Mouse (Mus musculus) hindbrain, postnatal 0 days (tissue): ENCODE data around the gene Pnrc2. TPM values are rescaled to one million over a fixed set of nuclear protein-coding genes. Genes with fewer than 3 reads are reported as not detected.
A peak's percentile ranks its signal among the peaks of the same experiment; 100 is the strongest.

ENCODE experiments used
- ATAC-seq: fragments of 200-750 bp; cut with Nextera tagmentation; 2 replicates; pipeline ENCODE4 v1.8.0; 2017; ENCODE audit warnings: mild to moderate bottlenecking, moderate TSS enrichment, moderate library complexity
- DNase-seq: peaks from one replicate; pipeline ENCODE4 v3.0.0-alpha.2; 2015; ENCODE audit warnings: low spot score
- H3K27ac ChIP-seq: fragments of 300-500 bp; sonication (generic); 2 replicates; pipeline ENCODE4 v1.5.1; 2014; ENCODE audit warnings: mild to moderate bottlenecking
- H3K27me3 ChIP-seq: fragments of 300-500 bp; sonication (generic); 2 replicates; pipeline ENCODE4 v1.6.1; 2014; ENCODE audit warnings: low read length, mixed read lengths; ENCODE audit not compliant: insufficient read depth
- H3K36me3 ChIP-seq: fragments of 300-500 bp; sonication (generic); 2 replicates; pipeline ENCODE4 v1.6.1; 2014; ENCODE audit warnings: low read length, mixed read lengths; ENCODE audit not compliant: insufficient read depth
- H3K4me1 ChIP-seq: fragments of 300-500 bp; sonication (generic); 2 replicates; pipeline ENCODE4 v1.6.1; 2014; ENCODE audit warnings: antibody characterized with exemption, low read length, mixed read lengths; ENCODE audit not compliant: insufficient read depth
- H3K4me2 ChIP-seq: fragments of 300-500 bp; sonication (generic); 2 replicates; pipeline ENCODE4 v1.6.1; 2014; ENCODE audit warnings: low read depth, mild to moderate bottlenecking, low read length, moderate library complexity, mixed read lengths
- H3K4me3 ChIP-seq: fragments of 300-500 bp; sonication (generic); 2 replicates; pipeline ENCODE4 v1.5.1; 2014; ENCODE audit warnings: low read length
- H3K9ac ChIP-seq: fragments of 300-500 bp; sonication (generic); replicated peaks from 2 replicates; pipeline ENCODE4 v1.6.1; 2014; ENCODE audit warnings: mild to moderate bottlenecking, low read length, moderate library complexity, mixed read lengths
- H3K9me3 ChIP-seq: fragments of 300-500 bp; sonication (generic); 2 replicates; pipeline ENCODE4 v1.6.1; 2016; ENCODE audit warnings: low read length, mixed read lengths
- CTCF ChIP-seq: IDR thresholded peaks from 2 replicates; pipeline ENCODE4 v1.5.1; 2016; ENCODE audit warnings: antibody characterized with exemption, control low read depth, low read depth
- WGBS: fragments of 180-500 bp; shearing (Covaris S2); extraction: QIAGEN DNeasy Blood & Tissue Kit; methylation state at CpG from one replicate; pipeline ENCODE4 v1.1.7; 2014; 5-methylcytosine and 5-hydroxymethylcytosine counted together
- polyA plus RNA-seq: library from polyadenylated mRNA; unstranded; fragments of >200 nt; fragmentation: Nextera tagmentation; extraction: Ambion mirVana; gene quantifications from 2 replicates; pipeline ENCODE4 v1.2.1, GENCODE M21; 2015
- total RNA-seq: library from RNA; depleted of rRNA; stranded (reverse); fragments of >200 nt; gene quantifications from 2 replicates; pipeline ENCODE4 v1.2.3, GENCODE M21; 2014; rRNA removed

Gene Pnrc2
- total RNA-seq (54.9 and 55.0 TPM in 2 replicates), polyA plus RNA-seq (81.7 and 90.4 TPM in 2 replicates)

DNA sequence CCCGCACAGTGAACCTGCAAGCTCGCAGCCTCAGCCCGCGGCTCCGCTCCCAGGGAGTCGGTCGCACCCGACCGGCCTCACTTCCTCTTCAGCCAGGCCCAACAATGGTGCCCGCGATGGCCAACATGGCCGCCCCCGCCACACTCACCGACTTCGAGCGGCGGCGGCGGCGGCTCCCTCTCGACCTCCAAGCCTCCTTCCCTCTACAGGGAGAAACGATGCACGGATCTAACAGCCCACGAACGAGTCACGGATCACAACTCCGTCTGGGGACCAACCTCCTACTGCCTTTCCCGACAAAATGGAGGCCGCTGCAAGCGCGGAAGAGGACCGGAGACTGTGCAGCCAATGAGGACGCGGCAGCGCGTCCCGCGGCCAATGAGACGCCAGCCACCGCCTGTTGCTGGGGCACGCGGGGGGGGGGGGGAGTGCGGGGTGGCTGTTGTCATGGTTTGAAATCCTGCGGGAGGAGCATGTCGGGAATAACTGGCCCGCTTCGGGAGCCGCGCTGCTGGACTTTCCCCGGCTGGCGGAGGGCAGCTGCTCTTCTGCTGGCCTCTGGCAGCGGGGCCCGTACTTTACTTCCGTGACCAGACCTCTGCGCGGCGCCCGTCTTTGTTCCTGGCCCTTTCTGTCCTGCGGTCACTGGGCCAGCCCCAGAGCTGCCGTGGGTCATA is at the start of gene Pnrc2:
Gene Pnrc2 (minus strand): TSS at position 325 of the 677 bp plus-strand sequence.
- Histone ChIP-seq H3K9me3 (no peaks in the 10 kb centered on the region), H3K4me3 (peak within 1 kb of the TSS; percentile 89), H3K9ac (peak within 1 kb of the TSS; percentile 96), H3K36me3 (no peaks in the 10 kb centered on the region), H3K27me3 (no peaks in the 10 kb centered on the region), H3K4me1 (peaks cover 32% of the 10 kb centered on the region), H3K4me2 (peak within 1 kb of the TSS; percentile 85), H3K27ac (peak within 1 kb of the TSS; percentile 100)
- ATAC-seq (peak; percentile 98), DNase-seq (peak; percentile 97)
- WGBS, result under 1% methylated on average over 57 of the region's 60 CpGs
- no peak; the same call in 1 of the 2 replicates for TF ChIP-seq CTCF

DNA sequence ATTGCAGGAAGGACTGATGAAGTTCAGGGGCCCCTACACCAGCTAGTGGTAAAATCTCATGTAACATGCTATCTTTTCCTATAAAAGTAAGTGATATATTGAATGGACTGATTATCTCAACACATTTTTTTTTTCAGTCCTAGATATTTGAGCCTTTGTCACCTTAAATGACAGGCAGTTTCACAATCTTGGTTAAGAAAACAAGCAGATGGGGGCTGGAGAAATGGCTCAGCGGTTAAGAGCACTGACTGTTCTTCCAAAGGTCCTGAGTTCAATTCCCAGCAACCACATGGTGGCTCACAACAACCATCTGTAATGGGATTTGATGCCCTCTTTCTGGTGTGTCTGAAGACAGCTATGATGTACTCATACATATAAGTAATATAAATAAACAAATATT is 48.5 kb upstream of the Pnrc2 start:
- H3K9me3 ChIP-seq, result no peaks in the 10 kb centered on the region
- peaks cover 5% of the 10 kb centered on the region; the same call in 1 of the 2 replicates for H3K4me1 ChIP-seq
- DNase-seq (no peak), ATAC-seq (no peak)
- peaks cover 7% of the 10 kb centered on the region; the same call in 1 of the 2 replicates for H3K36me3 ChIP-seq
- 82% methylated on average over 1 of the region's 1 CpGs for WGBS
- TF ChIP-seq CTCF, result no peak
- H3K4me2 ChIP-seq, result peak overlapping the region; percentile 88
- peak overlapping the region; percentile 51; the same call in 1 of the 2 replicates for H3K4me3 ChIP-seq
- H3K27me3 ChIP-seq, result no peaks in the 10 kb centered on the region
- H3K9ac ChIP-seq, result no peak overlapping the region
- H3K27ac ChIP-seq, result 0 out of 2 replicates have a peak overlapping the region, but pooled peaks have one; percentile 80

DNA sequence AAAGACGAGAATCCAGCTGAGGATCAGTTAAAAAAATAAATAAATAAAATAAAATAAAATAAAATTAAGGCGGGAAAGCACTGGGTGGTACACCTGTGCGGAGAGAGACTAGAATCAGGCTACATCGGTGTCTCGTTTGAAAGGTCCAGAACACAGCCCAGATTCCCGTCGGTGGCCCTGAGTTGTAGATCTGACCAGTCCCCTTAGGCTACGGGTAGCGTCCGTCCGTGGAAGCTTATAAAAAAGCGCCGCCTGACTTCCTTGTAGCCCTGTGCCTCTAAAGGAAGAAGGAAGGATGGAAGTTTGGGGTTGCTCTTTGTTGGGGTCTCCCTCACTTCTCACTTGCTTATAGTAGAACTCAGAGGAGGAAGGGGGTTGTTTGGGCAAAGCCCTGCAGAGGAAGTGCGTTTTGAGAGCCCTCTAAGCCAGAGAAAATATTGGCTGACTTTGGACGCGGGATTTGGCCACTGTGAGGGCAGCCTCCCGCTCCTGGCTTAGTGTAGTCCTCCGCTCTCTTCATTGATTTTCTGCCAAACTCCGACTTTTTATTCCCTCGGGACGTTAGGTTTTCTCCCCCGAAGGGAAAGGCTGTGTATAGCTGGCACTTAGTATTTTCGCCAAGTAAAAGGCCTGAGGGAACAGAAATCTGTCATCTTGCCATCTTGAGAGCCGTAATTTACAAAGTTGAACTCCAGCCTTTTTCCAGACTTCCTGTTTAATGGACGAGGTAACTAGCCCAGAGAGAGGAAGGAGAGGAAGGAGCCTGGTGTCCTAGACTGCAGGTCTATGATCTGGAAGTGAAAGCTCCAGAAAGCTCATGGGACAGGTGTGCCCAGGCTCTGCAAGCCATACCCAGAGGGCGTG is 47.8 kb upstream of the Pnrc2 start:
- TF ChIP-seq CTCF, result no peak
- DNase-seq, result peak; percentile 62
- Histone ChIP-seq H3K36me3 (peaks cover 7% of the 10 kb centered on the region; the same call in 1 of the 2 replicates), H3K27me3 (no peaks in the 10 kb centered on the region), H3K4me1 (peaks cover 5% of the 10 kb centered on the region; the same call in 1 of the 2 replicates), H3K4me3 (peak overlapping the region; percentile 51), H3K9me3 (no peaks in the 10 kb centered on the region), H3K4me2 (peak overlapping the region; percentile 88), H3K27ac (peak overlapping the region; percentile 80), H3K9ac (peak overlapping the region; percentile 62)
- WGBS, result 3% methylated on average over 26 of the region's 26 CpGs
- no peak for ATAC-seq

DNA sequence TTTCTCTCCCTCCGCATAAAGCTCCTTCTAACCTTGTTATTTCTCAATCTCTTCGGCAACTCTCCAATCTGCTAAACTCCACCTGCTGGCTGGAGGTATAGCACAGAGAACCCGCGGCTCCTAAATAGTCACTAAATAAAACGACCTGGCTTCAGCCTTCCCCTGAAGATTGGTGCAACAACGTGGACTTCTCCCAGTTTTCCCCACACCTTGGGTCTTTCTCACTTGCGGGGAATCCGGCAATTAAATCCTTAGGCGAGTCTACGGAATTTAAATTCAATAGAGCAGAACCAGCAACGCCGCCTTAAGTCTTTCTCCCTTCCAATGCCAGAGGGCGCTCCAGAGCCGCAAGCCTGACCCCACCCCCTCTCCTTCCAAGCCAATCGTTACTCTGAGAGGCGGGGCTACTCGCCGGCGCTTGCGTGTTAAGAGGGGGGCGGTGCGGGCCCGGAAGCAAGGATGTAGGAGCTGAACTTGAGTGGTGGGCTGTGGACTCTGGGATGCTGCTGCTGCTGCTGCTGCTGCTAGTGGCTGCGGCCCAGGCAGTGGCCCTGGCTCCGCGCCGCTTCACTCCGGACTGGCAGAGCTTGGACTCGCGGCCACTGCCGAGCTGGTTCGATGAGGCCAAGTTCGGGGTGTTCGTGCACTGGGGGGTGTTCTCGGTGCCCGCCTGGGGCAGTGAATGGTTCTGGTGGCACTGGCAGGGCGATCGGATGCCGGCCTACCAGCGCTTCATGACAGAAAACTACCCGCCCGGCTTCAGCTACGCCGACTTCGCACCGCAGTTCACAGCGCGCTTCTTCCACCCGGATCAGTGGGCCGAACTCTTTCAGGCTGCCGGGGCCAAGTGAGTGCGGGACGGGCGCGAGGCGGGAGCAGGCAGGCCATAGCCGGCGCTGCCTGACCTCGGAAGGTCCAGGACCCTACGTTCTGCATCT is 46.9 kb upstream of the Pnrc2 start, which contains the start of gene Fuca1:
Gene Fuca1 (plus strand): TSS at position 432 of the 938 bp plus-strand sequence.
- 2% methylated on average over 60 of the region's 60 CpGs for WGBS
- Histone ChIP-seq H3K9ac (peak within 1 kb of the TSS; percentile 62), H3K9me3 (no peaks in the 10 kb centered on the region), H3K36me3 (peaks cover 1% of the 10 kb centered on the region; the same call in 1 of the 2 replicates), H3K4me2 (peak within 1 kb of the TSS; percentile 88), H3K4me3 (peak within 1 kb of the TSS; percentile 51), H3K27ac (peak within 1 kb of the TSS; percentile 80), H3K27me3 (no peaks in the 10 kb centered on the region), H3K4me1 (peaks cover 5% of the 10 kb centered on the region; the same call in 1 of the 2 replicates)
- DNase-seq (peak; percentile 98), ATAC-seq (peak; percentile 99)
- TF ChIP-seq CTCF, result peak; percentile 76

DNA sequence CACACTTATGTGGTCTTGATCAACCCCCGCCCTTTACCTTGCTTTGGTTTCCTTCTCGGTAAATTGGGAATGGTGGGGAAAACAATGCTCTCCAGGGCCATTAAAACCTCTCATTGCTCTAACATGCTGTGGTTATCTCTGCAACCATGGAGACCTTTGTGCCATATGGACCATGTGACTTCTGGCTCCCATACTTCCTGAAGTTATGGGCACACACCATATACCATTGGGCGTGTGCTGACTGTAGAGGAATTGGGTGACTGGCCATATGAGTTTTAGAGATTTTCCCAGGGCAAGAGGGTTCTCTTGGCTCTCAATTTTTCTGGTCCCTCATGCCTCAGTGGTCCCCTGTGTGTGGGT is 45.6 kb upstream of the Pnrc2 start:
- H3K27ac ChIP-seq, result no peak overlapping the region
- ATAC-seq (no peak), DNase-seq (no peak)
- 93% methylated on average over 3 of the region's 3 CpGs for WGBS
- no peak for TF ChIP-seq CTCF
- H3K4me1 ChIP-seq, result peaks cover 5% of the 10 kb centered on the region; the same call in 1 of the 2 replicates
- no peak overlapping the region for H3K4me3 ChIP-seq
- no peaks in the 10 kb centered on the region for H3K36me3 ChIP-seq
- no peaks in the 10 kb centered on the region for H3K9me3 ChIP-seq
- no peak overlapping the region for H3K4me2 ChIP-seq
- no peaks in the 10 kb centered on the region for H3K27me3 ChIP-seq
- no peak overlapping the region for H3K9ac ChIP-seq
